Mouse (Mus musculus) thymus, adult 2 months (tissue): ENCODE results near the gene Gm6583. TPM values are rescaled to one million over a fixed set of nuclear protein-coding genes. Genes with fewer than 3 reads are reported as not detected.

Source experiments
- DNase-seq: peaks from one replicate; pipeline ENCODE4 v3.0.0; 2021
- H3K27ac ChIP-seq: fragments of 200-500 bp; 2 replicates; pipeline ENCODE4 v1.5.1; 2012; ENCODE audit warnings: low read length, control low read depth; ENCODE audit not compliant: control insufficient read depth, insufficient read depth
- H3K27me3 ChIP-seq: fragments of 200-500 bp; 2 replicates; pipeline ENCODE4 v1.6.1; 2012; ENCODE audit warnings: mild to moderate bottlenecking, low read length, moderate library complexity, mixed read lengths; ENCODE audit not compliant: control insufficient read depth, insufficient read depth
- H3K36me3 ChIP-seq: fragments of 200-500 bp; 2 replicates; pipeline ENCODE4 v1.6.1; 2012; ENCODE audit warnings: mild to moderate bottlenecking, low read length, moderate library complexity; ENCODE audit not compliant: control insufficient read depth, insufficient read depth
- H3K4me1 ChIP-seq: fragments of 200-500 bp; replicated peaks from 2 replicates; pipeline ENCODE4 v1.6.1; 2012; ENCODE audit warnings: low read length; ENCODE audit not compliant: control insufficient read depth, insufficient read depth
- H3K4me3 ChIP-seq: fragments of 200-500 bp; 2 replicates; pipeline ENCODE4 v1.5.1; 2012; ENCODE audit warnings: mild to moderate bottlenecking, low read length, control low read depth, moderate library complexity; ENCODE audit not compliant: control insufficient read depth, insufficient read depth
- CTCF ChIP-seq: fragments of 200-500 bp; IDR thresholded peaks from 2 replicates; pipeline ENCODE4 v1.5.1; 2012; ENCODE audit warnings: mild to moderate bottlenecking, control low read depth, low read length, moderate library complexity, borderline replicate concordance; ENCODE audit not compliant: control insufficient read depth, poor library complexity, insufficient read depth; ENCODE audit errors: extremely low read depth
- POLR2A ChIP-seq: fragments of 200-500 bp; IDR thresholded peaks from 2 replicates; pipeline ENCODE4 v1.6.1; 2012; ENCODE audit warnings: mild to moderate bottlenecking, low read length, control low read depth, moderate library complexity; ENCODE audit not compliant: control insufficient read depth, poor library complexity, insufficient read depth; ENCODE audit errors: extremely low read depth
- WGBS: fragments of 180-500 bp; shearing (Covaris S2); methylation state at CpG from one replicate; pipeline ENCODE4 v1.1.7; 2018; 5-methylcytosine and 5-hydroxymethylcytosine counted together
- polyA plus RNA-seq: library from polyadenylated mRNA; depleted of rRNA; stranded (reverse); fragments of >200 nt; gene quantifications from 2 replicates; pipeline ENCODE4 v1.2.3, GENCODE M21; 2012

Gene Gm6583
- polyA plus RNA-seq, 1 experiment = not detected

- DNase-seq = no peak
- H3K27ac ChIP-seq = no peak overlapping the region
- no peaks in the 10 kb centered on the region for H3K27me3 ChIP-seq
- no peak overlapping the region for H3K4me3 ChIP-seq
- WGBS = 64% methylated on average over 6 of the region's 6 CpGs
- no peaks in the 10 kb centered on the region for H3K36me3 ChIP-seq
- H3K4me1 ChIP-seq = peaks cover 12% of the 10 kb centered on the region
- no peak for TF ChIP-seq POLR2A
- TF ChIP-seq CTCF = no peak
These were observed 11.5 kb downstream of the Gm6583 start for GRCm38 (mm10) chr5:112344092-112344960.

GRCm38 (mm10) chr5:112343205-112343595, 12.6 kb downstream of the Gm6583 start:
- H3K4me1 ChIP-seq = peaks cover 12% of the 10 kb centered on the region

GRCm38 (mm10) chr5:112342463-112343204, 13.2 kb downstream of the Gm6583 start, which contains the start of the genes Srrd and Hps4:
Gene Srrd, minus strand, starts transcription at chr5:112343040.
Gene Hps4, plus strand, starts transcription at chr5:112343083.
- Histone ChIP-seq H3K36me3 (peaks cover 5% of the 10 kb centered on the region; the same call in 1 of the 2 replicates), H3K27me3 (no peaks in the 10 kb centered on the region), H3K4me1 (peaks cover 12% of the 10 kb centered on the region), H3K27ac (no peak within 1 kb of the TSS), H3K4me3 (peak within 1 kb of the TSS; percentile 74)
- whole genome bisulfite sequencing = 3% methylated on average over 64 of the region's 64 CpGs
- TF ChIP-seq CTCF (peak; percentile 59; the same call in 1 of the 2 replicates), POLR2A (peak; percentile 38; the same call in 1 of the 2 replicates)
- peak; percentile 86 for DNase-seq

More at GRCm38 (mm10) chr5:112343205-112343595, 12.6 kb downstream of the Gm6583 start:
- H3K36me3 ChIP-seq = 0 out of 2 replicates have a peak, but pooled peaks cover 4% of the 10 kb centered on the region
- no peak for DNase-seq
- no peak overlapping the region for H3K27ac ChIP-seq
- TF ChIP-seq CTCF = no peak
- no peak; the same call in 1 of the 2 replicates for TF ChIP-seq POLR2A
- peak overlapping the region; percentile 74 for H3K4me3 ChIP-seq
- no peaks in the 10 kb centered on the region for H3K27me3 ChIP-seq
- WGBS = under 1% methylated on average over 24 of the region's 24 CpGs

GRCm38 (mm10) chr5:112339215-112339614, 16.6 kb downstream of the Gm6583 start:
- 88% methylated on average over 7 of the region's 7 CpGs for WGBS
- no peaks in the 10 kb centered on the region for H3K27me3 ChIP-seq
- H3K27ac ChIP-seq = no peak overlapping the region
- no peak for DNase-seq
- no peak for TF ChIP-seq CTCF
- no peak for TF ChIP-seq POLR2A
- H3K4me3 ChIP-seq = no peak overlapping the region
- peaks cover 9% of the 10 kb centered on the region for H3K4me1 ChIP-seq
- H3K36me3 ChIP-seq = peaks cover 36% of the 10 kb centered on the region

- 97% methylated on average over 22 of the region's 22 CpGs for WGBS
- Histone ChIP-seq H3K36me3 (peaks cover 50% of the 10 kb centered on the region), H3K4me1 (peaks cover under 1% of the 10 kb centered on the region; the same call in 1 of the 2 replicates), H3K4me3 (no peak overlapping the region), H3K27me3 (no peaks in the 10 kb centered on the region), H3K27ac (no peak overlapping the region)
- DNase-seq = no peak
- TF ChIP-seq CTCF (no peak), POLR2A (no peak)
These were observed 18.8 kb downstream of the Gm6583 start for GRCm38 (mm10) chr5:112337004-112337403.

GRCm38 (mm10) chr5:112335473-112335872, 20.4 kb downstream of the Gm6583 start:
- no peak overlapping the region for H3K4me3 ChIP-seq
- peaks cover 65% of the 10 kb centered on the region for H3K36me3 ChIP-seq
- WGBS = 66% methylated on average over 2 of the region's 2 CpGs
- H3K4me1 ChIP-seq = no peaks in the 10 kb centered on the region
- H3K27ac ChIP-seq = no peak overlapping the region
- peak; percentile 68 for DNase-seq
- no peaks in the 10 kb centered on the region for H3K27me3 ChIP-seq
- no peak for TF ChIP-seq POLR2A
- peak; percentile 78; the same call in 1 of the 2 replicates for TF ChIP-seq CTCF
